Mouse (Mus musculus): ENCODE results near the gene Acvr1. TPM values are rescaled to one million over a fixed set of nuclear protein-coding genes. Genes with fewer than 3 reads are reported as not detected.

Acvr1 gene
- polyA plus RNA-seq, 1 experiment from 2014 or later = 10.5 TPM

DNA sequence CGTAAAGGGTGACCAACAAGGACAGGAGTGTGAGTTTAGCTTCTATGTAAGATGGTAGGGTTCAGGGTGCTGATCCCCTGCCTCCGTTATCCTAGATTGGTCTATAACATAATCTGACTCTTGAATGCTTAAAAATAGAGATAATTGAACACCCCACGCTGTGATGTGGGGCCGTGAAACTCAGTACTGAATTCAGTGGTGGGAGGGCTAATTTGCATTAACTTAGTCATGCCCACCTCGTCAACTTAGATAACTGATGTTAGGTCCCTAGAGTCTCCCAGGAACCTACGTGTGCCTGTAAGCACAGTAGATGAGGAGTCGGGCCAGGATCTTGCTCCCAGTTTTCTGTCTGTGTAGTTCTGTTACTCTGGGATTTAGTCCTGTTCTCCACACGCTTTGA lies 147.4 kb downstream of the Acvr1 start:
- Histone ChIP-seq H3K27ac (ENCODE audit: low read length) (no peak overlapping the region), H3K4me3 (ENCODE audit: low read depth, low read length) (no peak overlapping the region), H3K27me3 (ENCODE audit: control insufficient read depth, insufficient read depth, low read length) (no peaks in the 10 kb centered on the region), H3K4me1 (ENCODE audit: control insufficient read depth, insufficient read depth, low read length) (no peaks in the 10 kb centered on the region), H3K4me2 (replicated peaks; ENCODE audit: low read depth, low read length) (no peak overlapping the region), H3K9ac (replicated peaks; ENCODE audit: low read depth, low read length) (no peak overlapping the region), H3K9me3 (ENCODE audit: control insufficient read depth, low read depth, low read length) (no peaks in the 10 kb centered on the region), H3K36me3 (ENCODE audit: control insufficient read depth, insufficient read depth, low read length) (no peaks in the 10 kb centered on the region)
- ATAC-seq (ENCODE audit: insufficient number of reproducible peaks, insufficient read depth, low FRiP score, low read depth) = no peak
- 86% methylated on average over 8 of the region's 8 CpGs for WGBS

DNA sequence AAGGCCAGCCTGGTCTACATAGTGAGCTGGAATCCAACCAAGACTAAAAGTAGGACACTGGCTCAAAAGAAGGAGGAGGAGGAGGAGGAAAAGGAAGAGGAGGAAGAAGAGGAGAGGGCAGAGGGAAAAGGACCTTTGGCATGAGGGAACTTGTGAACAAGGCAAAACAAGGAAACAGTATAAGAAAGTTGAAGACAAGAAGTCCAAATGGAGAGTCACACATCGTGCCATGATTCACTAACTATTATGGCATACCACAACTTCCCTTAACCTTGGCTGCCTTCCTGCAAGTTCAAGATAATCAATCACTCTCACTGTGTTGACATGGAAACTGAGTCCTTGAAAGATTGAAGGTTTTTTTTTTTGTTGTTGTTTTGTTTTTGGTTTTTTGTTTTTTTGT lies 148.8 kb downstream of the Acvr1 start:
- no peaks in the 10 kb centered on the region for H3K4me1 ChIP-seq (ENCODE audit: control insufficient read depth, insufficient read depth, low read length)
- ATAC-seq (ENCODE audit: insufficient number of reproducible peaks, insufficient read depth, low FRiP score, low read depth) = no peak
- 52% methylated on average over 1 of the region's 1 CpGs for WGBS
- H3K36me3 ChIP-seq (ENCODE audit: control insufficient read depth, insufficient read depth, low read length) = no peaks in the 10 kb centered on the region
- H3K9me3 ChIP-seq (ENCODE audit: control insufficient read depth, low read depth, low read length) = no peaks in the 10 kb centered on the region
- no peaks in the 10 kb centered on the region for H3K27me3 ChIP-seq (ENCODE audit: control insufficient read depth, insufficient read depth, low read length)
- no peak overlapping the region for H3K4me2 ChIP-seq (replicated peaks; ENCODE audit: low read depth, low read length)
- no peak overlapping the region for H3K9ac ChIP-seq (replicated peaks; ENCODE audit: low read depth, low read length)
- H3K4me3 ChIP-seq (ENCODE audit: low read depth, low read length) = no peak overlapping the region
- H3K27ac ChIP-seq (ENCODE audit: low read length) = no peak overlapping the region

DNA sequence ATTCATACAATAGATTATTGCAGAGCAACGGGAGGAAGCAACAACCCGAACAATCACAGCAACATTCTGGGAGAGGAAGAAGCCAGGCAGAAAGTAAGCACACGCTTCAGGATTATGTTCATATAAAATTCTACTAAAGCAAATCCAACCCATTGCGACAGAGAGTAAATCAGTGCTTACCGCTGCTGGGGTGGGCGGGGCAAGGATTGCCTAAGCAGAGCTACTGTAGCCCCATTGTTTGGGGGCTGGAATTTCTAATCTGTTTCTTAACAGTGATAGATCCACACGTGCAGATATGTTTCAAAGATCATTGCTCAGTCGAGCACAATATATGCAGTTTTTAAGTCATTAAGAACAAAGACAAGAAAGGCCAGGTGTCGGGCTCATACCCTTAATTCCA lies 149.3 kb downstream of the Acvr1 start:
- Histone ChIP-seq H3K4me1 (ENCODE audit: control insufficient read depth, insufficient read depth, low read length) (no peaks in the 10 kb centered on the region), H3K9ac (replicated peaks; ENCODE audit: low read depth, low read length) (no peak overlapping the region), H3K27ac (ENCODE audit: low read length) (no peak overlapping the region), H3K9me3 (ENCODE audit: control insufficient read depth, low read depth, low read length) (no peaks in the 10 kb centered on the region), H3K36me3 (ENCODE audit: control insufficient read depth, insufficient read depth, low read length) (no peaks in the 10 kb centered on the region), H3K4me3 (ENCODE audit: low read depth, low read length) (no peak overlapping the region), H3K4me2 (replicated peaks; ENCODE audit: low read depth, low read length) (no peak overlapping the region), H3K27me3 (ENCODE audit: control insufficient read depth, insufficient read depth, low read length) (no peaks in the 10 kb centered on the region)
- ATAC-seq (ENCODE audit: insufficient number of reproducible peaks, insufficient read depth, low FRiP score, low read depth) = no peak
- WGBS = 78% methylated on average over 9 of the region's 9 CpGs

DNA sequence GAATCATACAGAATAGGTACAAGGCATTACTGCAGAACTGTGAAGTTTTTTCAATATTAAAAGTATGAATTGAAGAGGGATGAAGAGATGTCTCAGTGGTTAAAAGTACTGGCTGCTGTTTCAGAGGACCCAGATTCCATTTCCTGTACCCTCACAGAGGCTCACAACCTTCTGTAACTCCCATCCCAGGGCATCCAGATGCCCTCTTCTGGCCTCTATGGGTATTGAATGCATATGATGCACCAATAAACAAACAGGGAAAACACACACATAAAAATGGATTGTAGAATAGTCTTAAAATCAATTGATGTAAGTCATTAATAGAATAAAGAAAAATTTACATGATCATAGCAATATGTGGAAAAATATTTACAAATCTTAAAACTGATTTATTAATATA lies 151.9 kb downstream of the Acvr1 start:
- no peak for ATAC-seq (ENCODE audit: insufficient number of reproducible peaks, insufficient read depth, low FRiP score, low read depth)
- H3K9ac ChIP-seq (replicated peaks; ENCODE audit: low read depth, low read length) = no peak overlapping the region
- H3K4me1 ChIP-seq (ENCODE audit: control insufficient read depth, insufficient read depth, low read length) = no peaks in the 10 kb centered on the region
- H3K27ac ChIP-seq (ENCODE audit: low read length) = no peak overlapping the region
- no peaks in the 10 kb centered on the region for H3K36me3 ChIP-seq (ENCODE audit: control insufficient read depth, insufficient read depth, low read length)
- H3K4me2 ChIP-seq (replicated peaks; ENCODE audit: low read depth, low read length) = no peak overlapping the region
- H3K9me3 ChIP-seq (ENCODE audit: control insufficient read depth, low read depth, low read length) = no peaks in the 10 kb centered on the region
- H3K4me3 ChIP-seq (ENCODE audit: low read depth, low read length) = no peak overlapping the region
- no peaks in the 10 kb centered on the region for H3K27me3 ChIP-seq (ENCODE audit: control insufficient read depth, insufficient read depth, low read length)

DNA sequence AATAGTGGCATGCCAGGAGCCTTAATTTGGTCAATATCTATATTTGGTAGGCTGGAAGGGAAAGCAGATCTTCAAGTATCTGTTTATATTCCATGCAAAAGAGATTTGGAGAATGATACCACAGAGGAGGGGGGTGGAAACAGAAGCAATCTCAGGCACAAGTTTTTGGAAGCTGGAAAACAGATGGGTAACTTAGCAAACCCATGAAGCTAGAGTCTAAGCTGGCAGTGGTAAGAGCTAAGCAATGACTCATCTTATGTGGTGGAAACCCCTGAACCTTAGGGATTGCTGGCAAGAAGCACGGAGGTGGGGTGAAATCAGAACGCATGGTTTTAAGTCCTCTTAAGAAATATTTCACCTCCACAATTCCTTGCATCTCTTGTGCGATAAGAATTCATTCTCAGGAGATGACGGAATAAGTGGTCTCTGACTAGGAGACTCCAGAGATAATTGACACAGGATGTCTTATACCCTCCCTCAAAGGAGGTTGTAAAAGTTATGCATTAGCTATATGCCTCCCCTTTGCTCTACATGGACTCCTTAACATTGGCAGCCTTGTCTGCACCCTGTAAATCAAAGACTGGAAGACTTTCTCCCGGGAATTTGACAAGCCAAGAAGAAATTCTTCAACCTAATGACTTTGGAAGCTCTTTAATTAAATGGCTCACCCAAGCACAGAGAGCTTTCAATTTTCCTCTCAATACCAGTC lies 157.9 kb downstream of the Acvr1 start:
- no peak for ATAC-seq (ENCODE audit: insufficient number of reproducible peaks, insufficient read depth, low FRiP score, low read depth)
- WGBS = 61% methylated on average over 5 of the region's 5 CpGs
- Histone ChIP-seq H3K27ac (ENCODE audit: low read length) (no peak overlapping the region), H3K4me1 (ENCODE audit: control insufficient read depth, insufficient read depth, low read length) (no peaks in the 10 kb centered on the region), H3K9ac (replicated peaks; ENCODE audit: low read depth, low read length) (no peak overlapping the region), H3K4me2 (replicated peaks; ENCODE audit: low read depth, low read length) (no peak overlapping the region), H3K9me3 (ENCODE audit: control insufficient read depth, low read depth, low read length) (no peaks in the 10 kb centered on the region), H3K36me3 (ENCODE audit: control insufficient read depth, insufficient read depth, low read length) (no peaks in the 10 kb centered on the region), H3K4me3 (ENCODE audit: low read depth, low read length) (no peak overlapping the region), H3K27me3 (ENCODE audit: control insufficient read depth, insufficient read depth, low read length) (no peaks in the 10 kb centered on the region)

DNA sequence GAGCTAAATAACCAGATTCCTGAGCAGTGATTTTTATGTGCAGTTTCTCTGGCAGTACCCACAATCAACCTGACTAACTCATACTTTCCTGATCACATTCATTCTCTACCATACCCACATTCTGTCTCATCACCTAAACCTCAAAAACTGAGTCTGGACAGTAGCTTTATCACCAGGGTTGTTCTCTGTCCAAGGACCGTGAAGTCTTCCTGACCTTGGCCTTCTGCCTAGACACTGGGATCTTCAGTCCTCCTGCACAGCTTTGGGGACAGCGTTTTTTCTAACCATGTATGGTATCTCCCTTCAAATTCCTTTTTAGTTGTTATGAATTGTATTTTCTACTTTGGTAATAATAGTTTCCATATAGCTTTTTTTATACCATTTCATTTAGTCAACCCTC lies 163.5 kb downstream of the Acvr1 start:
- Histone ChIP-seq H3K4me3 (ENCODE audit: low read depth, low read length) (no peak overlapping the region), H3K9ac (replicated peaks; ENCODE audit: low read depth, low read length) (no peak overlapping the region), H3K36me3 (ENCODE audit: control insufficient read depth, insufficient read depth, low read length) (no peaks in the 10 kb centered on the region), H3K27me3 (ENCODE audit: control insufficient read depth, insufficient read depth, low read length) (no peaks in the 10 kb centered on the region), H3K27ac (ENCODE audit: low read length) (no peak overlapping the region), H3K9me3 (ENCODE audit: control insufficient read depth, low read depth, low read length) (no peaks in the 10 kb centered on the region), H3K4me1 (ENCODE audit: control insufficient read depth, insufficient read depth, low read length) (no peaks in the 10 kb centered on the region), H3K4me2 (replicated peaks; ENCODE audit: low read depth, low read length) (no peak overlapping the region)
- ATAC-seq (ENCODE audit: insufficient number of reproducible peaks, insufficient read depth, low FRiP score, low read depth) = no peak
- WGBS = 90% methylated on average over 2 of the region's 2 CpGs

DNA sequence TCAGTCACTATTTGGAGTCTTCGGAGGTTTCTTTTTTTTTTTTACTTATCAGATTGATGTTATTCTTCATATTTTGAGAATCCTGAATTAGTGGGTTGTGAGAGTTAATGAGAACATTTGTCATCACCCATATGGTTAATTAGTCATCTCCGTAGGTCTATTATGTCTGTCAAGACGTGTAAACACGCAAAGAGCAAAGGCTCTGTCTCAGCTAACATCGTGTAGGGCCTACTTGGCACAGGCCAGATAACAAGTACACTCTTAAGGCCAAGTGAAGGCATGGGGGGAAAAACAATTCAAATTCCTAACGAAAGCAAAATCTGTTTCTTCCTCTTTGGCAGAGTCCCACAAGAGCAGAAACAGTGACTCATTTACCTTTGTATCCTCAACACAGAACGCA lies 178.4 kb downstream of the Acvr1 start:
- ATAC-seq (ENCODE audit: insufficient number of reproducible peaks, insufficient read depth, low FRiP score, low read depth) = no peak
- WGBS = 71% methylated on average over 7 of the region's 7 CpGs

DNA sequence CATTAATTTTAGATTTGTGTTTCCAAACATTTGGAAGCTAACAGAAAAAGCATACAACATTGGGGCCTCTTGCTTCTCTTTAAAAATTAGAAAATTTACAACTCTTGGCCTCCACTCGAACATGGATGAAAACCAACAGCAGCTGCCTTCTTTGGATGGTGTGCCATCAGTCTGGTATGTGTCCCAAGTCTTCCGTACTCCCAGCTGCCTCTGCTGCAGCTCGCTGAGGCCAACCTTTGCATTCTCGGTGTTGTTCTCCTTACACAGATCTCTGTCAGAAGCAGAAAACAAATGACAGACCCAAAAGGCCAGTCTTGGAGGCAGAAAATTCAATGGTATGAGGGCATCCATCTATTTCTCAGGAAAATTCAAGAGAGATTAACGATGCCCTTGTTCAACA lies 186.9 kb downstream of the Acvr1 start:
- Histone ChIP-seq H3K9me3 (ENCODE audit: control insufficient read depth, low read depth, low read length) (peaks cover under 1% of the 10 kb centered on the region; the same call in 1 of the 2 replicates), H3K36me3 (ENCODE audit: control insufficient read depth, insufficient read depth, low read length) (no peaks in the 10 kb centered on the region), H3K27me3 (ENCODE audit: control insufficient read depth, insufficient read depth, low read length) (no peaks in the 10 kb centered on the region), H3K4me1 (ENCODE audit: control insufficient read depth, insufficient read depth, low read length) (no peaks in the 10 kb centered on the region), H3K4me3 (ENCODE audit: low read depth, low read length) (no peak overlapping the region), H3K4me2 (replicated peaks; ENCODE audit: low read depth, low read length) (no peak overlapping the region), H3K9ac (replicated peaks; ENCODE audit: low read depth, low read length) (no peak overlapping the region), H3K27ac (ENCODE audit: low read length) (no peak overlapping the region)
- WGBS = 61% methylated on average over 5 of the region's 5 CpGs
- ATAC-seq (ENCODE audit: insufficient number of reproducible peaks, insufficient read depth, low FRiP score, low read depth) = no peak

More for the DNA sequence above, 178.4 kb downstream of the Acvr1 start:
- Histone ChIP-seq H3K27ac (ENCODE audit: low read length) (no peak overlapping the region), H3K9me3 (ENCODE audit: control insufficient read depth, low read depth, low read length) (no peaks in the 10 kb centered on the region), H3K36me3 (ENCODE audit: control insufficient read depth, insufficient read depth, low read length) (no peaks in the 10 kb centered on the region), H3K4me3 (ENCODE audit: low read depth, low read length) (no peak overlapping the region), H3K4me1 (ENCODE audit: control insufficient read depth, insufficient read depth, low read length) (no peaks in the 10 kb centered on the region), H3K9ac (replicated peaks; ENCODE audit: low read depth, low read length) (no peak overlapping the region), H3K27me3 (ENCODE audit: control insufficient read depth, insufficient read depth, low read length) (no peaks in the 10 kb centered on the region), H3K4me2 (replicated peaks; ENCODE audit: low read depth, low read length) (no peak overlapping the region)

DNA sequence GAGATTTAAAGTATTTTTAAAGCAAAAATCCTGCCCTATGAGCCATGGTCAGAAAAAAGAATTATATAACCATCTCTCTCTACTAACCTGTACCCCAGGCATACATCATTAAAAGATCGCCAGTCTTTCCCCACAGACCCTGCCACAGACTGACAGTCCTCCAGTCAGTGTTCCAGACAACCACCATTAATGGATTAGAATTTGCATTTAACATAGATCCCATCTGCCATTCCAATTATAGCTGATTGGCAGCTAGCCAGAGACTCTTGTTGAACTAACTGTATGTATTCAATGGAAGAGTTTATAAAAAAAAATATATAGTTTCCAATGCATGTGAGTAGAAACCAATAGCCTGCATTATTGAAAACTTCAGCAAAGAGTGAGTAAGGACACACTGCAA lies 187.5 kb downstream of the Acvr1 start:
- H3K4me1 ChIP-seq (ENCODE audit: control insufficient read depth, insufficient read depth, low read length) = no peaks in the 10 kb centered on the region
- H3K4me3 ChIP-seq (ENCODE audit: low read depth, low read length) = no peak overlapping the region
- no peak overlapping the region for H3K27ac ChIP-seq (ENCODE audit: low read length)
- H3K4me2 ChIP-seq (replicated peaks; ENCODE audit: low read depth, low read length) = no peak overlapping the region
- H3K27me3 ChIP-seq (ENCODE audit: control insufficient read depth, insufficient read depth, low read length) = no peaks in the 10 kb centered on the region
- H3K9ac ChIP-seq (replicated peaks; ENCODE audit: low read depth, low read length) = no peak overlapping the region
- WGBS = 52% methylated on average over 1 of the region's 1 CpGs
- ATAC-seq (ENCODE audit: insufficient number of reproducible peaks, insufficient read depth, low FRiP score, low read depth) = no peak
- peaks cover 5% of the 10 kb centered on the region; the same call in 1 of the 2 replicates for H3K9me3 ChIP-seq (ENCODE audit: control insufficient read depth, low read depth, low read length)
- no peaks in the 10 kb centered on the region for H3K36me3 ChIP-seq (ENCODE audit: control insufficient read depth, insufficient read depth, low read length)
